Mouse (Mus musculus) megakaryocyte, embryonic 14.5 days (primary cell): ENCODE measurements at regions not wholly inside any gene's neighbourhood (a gene's known extent, or its start where the extent isn't known, plus 50 kb on each side); places are given as distances from the start of the nearest gene placed in this dataset.

Experiments used
- FLI1 ChIP-seq: IDR thresholded peaks from 2 replicates; pipeline ENCODE4 v1.6.1; 2012; ENCODE audit warnings: low read length, inconsistent platforms, mixed read lengths
- GATA1 ChIP-seq: IDR thresholded peaks from 3 replicates; pipeline ENCODE4 v1.6.1; 2012; ENCODE audit warnings: mixed read lengths, low read length, inconsistent platforms, borderline replicate concordance

- no peak for TF ChIP-seq FLI1
- no peak for TF ChIP-seq GATA1
These were observed 246.6 kb downstream of the Tmem38b start for GRCm38 (mm10) chr4:54072482-54072881.
